Mouse (Mus musculus): ENCODE results near the gene Rbm25. TPM values are rescaled to one million over a fixed set of nuclear protein-coding genes. Genes with fewer than 3 reads are reported as not detected.

Rbm25 gene
- polyA plus RNA-seq, 1 experiment from 2014 or later, result 237 TPM

- Histone ChIP-seq H3K4me2 (replicated peaks) (no peak overlapping the region), H3K9me3 (no peaks in the 10 kb centered on the region), H3K4me1 (replicated peaks) (peaks cover 12% of the 10 kb centered on the region; the same call in 1 of the 2 replicates), H3K9ac (no peak overlapping the region; the same call in 1 of the 2 replicates), H3K27me3 (replicated peaks) (no peaks in the 10 kb centered on the region), H3K27ac (0 out of 2 replicates have a peak overlapping the region, but pooled peaks have one; percentile 98), H3K4me3 (replicated peaks) (no peak overlapping the region), H3K36me3 (0 out of 2 replicates have a peak, but pooled peaks cover 3% of the 10 kb centered on the region)
- no peak for ATAC-seq
- WGBS, result 80% methylated on average over 9 of the region's 9 CpGs
Measured at GRCm38 (mm10) chr12:83686575-83687350, 55.7 kb downstream of the Rbm25 start.

GRCm38 (mm10) chr12:83687934-83688315, 56.9 kb downstream of the Rbm25 start, which contains the start of gene Psen1:
Gene Psen1 (plus strand): TSS chr12:83688152.
- peak within 1 kb of the TSS; percentile 66 for H3K4me2 ChIP-seq (replicated peaks)
- H3K9ac ChIP-seq, result peak within 1 kb of the TSS; percentile 90
- H3K4me1 ChIP-seq (replicated peaks), result peaks cover 12% of the 10 kb centered on the region; the same call in 1 of the 2 replicates
- under 1% methylated on average over 38 of the region's 38 CpGs for WGBS
- no peaks in the 10 kb centered on the region for H3K9me3 ChIP-seq
- peak within 1 kb of the TSS; percentile 94 for H3K4me3 ChIP-seq (replicated peaks)
- peak within 1 kb of the TSS; percentile 98 for H3K27ac ChIP-seq
- no peaks in the 10 kb centered on the region for H3K27me3 ChIP-seq (replicated peaks)
- H3K36me3 ChIP-seq, result no peaks in the 10 kb centered on the region
- ATAC-seq, result peak; percentile 97

- no peaks in the 10 kb centered on the region for H3K27me3 ChIP-seq (replicated peaks)
- H3K36me3 ChIP-seq, result no peaks in the 10 kb centered on the region
- H3K9me3 ChIP-seq, result no peaks in the 10 kb centered on the region
- WGBS, result under 1% methylated on average over 49 of the region's 49 CpGs
- H3K4me3 ChIP-seq (replicated peaks), result peak overlapping the region; percentile 94
- peak overlapping the region; percentile 66 for H3K4me2 ChIP-seq (replicated peaks)
- H3K27ac ChIP-seq, result peak overlapping the region; percentile 98
- peak overlapping the region; percentile 90 for H3K9ac ChIP-seq
- ATAC-seq, result peak; percentile 85
- peaks cover 12% of the 10 kb centered on the region; the same call in 1 of the 2 replicates for H3K4me1 ChIP-seq (replicated peaks)
Measured at GRCm38 (mm10) chr12:83688316-83689086, 57.5 kb downstream of the Rbm25 start.

- H3K27ac ChIP-seq, result peak overlapping the region; percentile 98
- peaks cover 12% of the 10 kb centered on the region; the same call in 1 of the 2 replicates for H3K4me1 ChIP-seq (replicated peaks)
- H3K9me3 ChIP-seq, result no peaks in the 10 kb centered on the region
- H3K4me2 ChIP-seq (replicated peaks), result peak overlapping the region; percentile 66
- no peaks in the 10 kb centered on the region for H3K36me3 ChIP-seq
- WGBS, result 24% methylated on average over 6 of the region's 6 CpGs
- no peak for ATAC-seq
- H3K9ac ChIP-seq, result peak overlapping the region; percentile 90
- H3K4me3 ChIP-seq (replicated peaks), result peak overlapping the region; percentile 94
- H3K27me3 ChIP-seq (replicated peaks), result no peaks in the 10 kb centered on the region
Measured at GRCm38 (mm10) chr12:83689087-83689432, 58.0 kb downstream of the Rbm25 start.

- H3K27ac ChIP-seq, result no peak overlapping the region
- no peak overlapping the region for H3K9ac ChIP-seq
- 86% methylated on average over 5 of the region's 5 CpGs for WGBS
- no peaks in the 10 kb centered on the region for H3K27me3 ChIP-seq (replicated peaks)
- H3K4me2 ChIP-seq (replicated peaks), result no peak overlapping the region
- H3K36me3 ChIP-seq, result no peaks in the 10 kb centered on the region
- no peak for ATAC-seq
- peaks cover 27% of the 10 kb centered on the region for H3K4me1 ChIP-seq (replicated peaks)
- H3K9me3 ChIP-seq, result no peaks in the 10 kb centered on the region
- no peak overlapping the region for H3K4me3 ChIP-seq (replicated peaks)
Measured at GRCm38 (mm10) chr12:83694011-83694410, 63.0 kb downstream of the Rbm25 start.

- Histone ChIP-seq H3K36me3 (no peaks in the 10 kb centered on the region), H3K27ac (no peak overlapping the region), H3K27me3 (replicated peaks) (no peaks in the 10 kb centered on the region), H3K9me3 (no peaks in the 10 kb centered on the region), H3K4me1 (replicated peaks) (peaks cover 31% of the 10 kb centered on the region), H3K4me2 (replicated peaks) (no peak overlapping the region), H3K4me3 (replicated peaks) (no peak overlapping the region), H3K9ac (no peak overlapping the region)
- 67% methylated on average over 3 of the region's 3 CpGs for WGBS
- ATAC-seq, result no peak
Measured at GRCm38 (mm10) chr12:83694669-83695068, 63.6 kb downstream of the Rbm25 start.

- Histone ChIP-seq H3K4me2 (replicated peaks) (0 out of 2 replicates have a peak overlapping the region, but pooled peaks have one; percentile 9), H3K9ac (no peak overlapping the region), H3K9me3 (no peaks in the 10 kb centered on the region), H3K36me3 (peaks cover 4% of the 10 kb centered on the region; the same call in 1 of the 2 replicates), H3K27ac (0 out of 2 replicates have a peak overlapping the region, but pooled peaks have one; percentile 4), H3K27me3 (replicated peaks) (no peaks in the 10 kb centered on the region), H3K4me3 (replicated peaks) (no peak overlapping the region), H3K4me1 (replicated peaks) (peaks cover 23% of the 10 kb centered on the region)
- WGBS, result 72% methylated on average over 4 of the region's 4 CpGs
- ATAC-seq, result peak; percentile 48
Measured at GRCm38 (mm10) chr12:83698637-83699036, 67.6 kb downstream of the Rbm25 start.

GRCm38 (mm10) chr12:83701608-83702007, 70.6 kb downstream of the Rbm25 start:
- peaks cover 16% of the 10 kb centered on the region for H3K4me1 ChIP-seq (replicated peaks)
- peaks cover 4% of the 10 kb centered on the region; the same call in 1 of the 2 replicates for H3K36me3 ChIP-seq
- WGBS, result 95% methylated on average over 7 of the region's 7 CpGs
- H3K27ac ChIP-seq, result no peak overlapping the region
- H3K9me3 ChIP-seq, result no peaks in the 10 kb centered on the region
- no peak overlapping the region for H3K4me2 ChIP-seq (replicated peaks)
- H3K27me3 ChIP-seq (replicated peaks), result no peaks in the 10 kb centered on the region
- no peak overlapping the region for H3K4me3 ChIP-seq (replicated peaks)
- ATAC-seq, result no peak
- H3K9ac ChIP-seq, result no peak overlapping the region

GRCm38 (mm10) chr12:83702796-83703195, 71.8 kb downstream of the Rbm25 start:
- Histone ChIP-seq H3K27me3 (replicated peaks) (no peaks in the 10 kb centered on the region), H3K27ac (no peak overlapping the region), H3K4me2 (replicated peaks) (no peak overlapping the region), H3K4me1 (replicated peaks) (peaks cover 16% of the 10 kb centered on the region), H3K9ac (no peak overlapping the region), H3K4me3 (replicated peaks) (no peak overlapping the region), H3K36me3 (peaks cover 4% of the 10 kb centered on the region; the same call in 1 of the 2 replicates), H3K9me3 (no peaks in the 10 kb centered on the region)
- 88% methylated on average over 4 of the region's 4 CpGs for WGBS
- no peak for ATAC-seq

GRCm38 (mm10) chr12:83706951-83707350, 75.9 kb downstream of the Rbm25 start:
- no peaks in the 10 kb centered on the region for H3K27me3 ChIP-seq (replicated peaks)
- H3K27ac ChIP-seq, result peak overlapping the region; percentile 82; the same call in 1 of the 2 replicates
- no peak for ATAC-seq
- 78% methylated on average over 4 of the region's 4 CpGs for WGBS
- no peaks in the 10 kb centered on the region for H3K36me3 ChIP-seq
- no peak overlapping the region for H3K9ac ChIP-seq
- H3K4me3 ChIP-seq (replicated peaks), result no peak overlapping the region
- H3K4me2 ChIP-seq (replicated peaks), result no peak overlapping the region
- no peaks in the 10 kb centered on the region for H3K4me1 ChIP-seq (replicated peaks)
- H3K9me3 ChIP-seq, result no peaks in the 10 kb centered on the region

GRCm38 (mm10) chr12:83708160-83709092, 77.4 kb downstream of the Rbm25 start:
- peak; percentile 93 for ATAC-seq
- H3K4me3 ChIP-seq (replicated peaks), result no peak overlapping the region
- no peaks in the 10 kb centered on the region for H3K27me3 ChIP-seq (replicated peaks)
- no peaks in the 10 kb centered on the region for H3K4me1 ChIP-seq (replicated peaks)
- H3K36me3 ChIP-seq, result 0 out of 2 replicates have a peak, but pooled peaks cover 4% of the 10 kb centered on the region
- H3K27ac ChIP-seq, result peak overlapping the region; percentile 82
- H3K4me2 ChIP-seq (replicated peaks), result peak overlapping the region; percentile 9; the same call in 1 of the 2 replicates
- no peaks in the 10 kb centered on the region for H3K9me3 ChIP-seq
- WGBS, result 54% methylated on average over 7 of the region's 7 CpGs
- H3K9ac ChIP-seq, result no peak overlapping the region

Data from intestine, embryonic 15.5 days (tissue).